Mouse (Mus musculus): ENCODE measurements around the gene Fam83b.

The Fam83b gene

DNA sequence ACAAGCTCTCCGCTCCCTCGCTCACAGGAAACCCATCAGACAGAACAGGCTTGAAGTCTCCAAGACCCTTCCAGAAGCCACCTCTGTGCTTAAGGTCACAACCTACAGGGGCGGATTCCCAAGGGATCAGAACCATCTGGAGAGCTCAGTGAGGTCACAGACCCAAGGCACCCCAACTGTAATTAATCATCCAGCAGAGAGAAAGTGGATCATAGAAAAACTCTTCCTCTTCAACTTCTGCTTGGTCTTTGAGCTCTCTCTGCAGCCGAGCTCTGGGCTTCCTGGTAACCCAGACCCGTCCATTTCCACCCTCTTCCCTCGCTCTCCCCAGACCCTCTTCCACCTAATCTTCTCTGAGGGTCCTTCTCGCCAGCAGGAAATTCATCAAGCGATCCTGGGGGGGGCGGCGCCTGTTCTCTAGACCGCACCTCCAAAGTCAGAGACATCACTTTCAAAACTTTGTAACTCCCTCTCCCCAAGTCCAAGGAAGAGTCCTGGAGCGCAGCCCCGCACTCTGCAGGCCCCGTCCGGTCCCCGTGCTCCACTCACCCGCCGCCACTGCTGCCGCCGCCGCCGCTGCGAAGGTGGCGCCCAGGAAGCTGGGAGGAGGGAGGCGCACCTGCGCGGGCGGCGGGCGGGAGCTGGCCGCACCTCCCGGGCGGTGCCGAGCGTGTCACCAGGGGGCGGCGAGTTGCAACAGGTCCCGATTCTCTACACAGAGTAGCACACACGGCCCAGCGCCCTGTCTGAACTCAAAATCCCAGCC lies at the start of gene Fam83b:
Gene Fam83b (minus strand): TSS at position 602 of the 766 bp plus-strand sequence.
- DNase-seq (ENCODE audit: low spot score in 2 of 2), result peak; percentile 59 to 65

- DNase-seq (ENCODE audit: low spot score in 2 of 2), result no peak
These were observed 47.2 kb upstream of the Fam83b start for GRCm38 (mm10) chr9:76614165-76614564.

- no peak for DNase-seq (ENCODE audit: low spot score in 2 of 2)
These were observed 36.8 kb upstream of the Fam83b start for GRCm38 (mm10) chr9:76603744-76604143.

GRCm38 (mm10) chr9:76602874-76603273 lies 36.0 kb upstream of the Fam83b start:
- DNase-seq (ENCODE audit: low spot score in 2 of 2), result no peak

DNA sequence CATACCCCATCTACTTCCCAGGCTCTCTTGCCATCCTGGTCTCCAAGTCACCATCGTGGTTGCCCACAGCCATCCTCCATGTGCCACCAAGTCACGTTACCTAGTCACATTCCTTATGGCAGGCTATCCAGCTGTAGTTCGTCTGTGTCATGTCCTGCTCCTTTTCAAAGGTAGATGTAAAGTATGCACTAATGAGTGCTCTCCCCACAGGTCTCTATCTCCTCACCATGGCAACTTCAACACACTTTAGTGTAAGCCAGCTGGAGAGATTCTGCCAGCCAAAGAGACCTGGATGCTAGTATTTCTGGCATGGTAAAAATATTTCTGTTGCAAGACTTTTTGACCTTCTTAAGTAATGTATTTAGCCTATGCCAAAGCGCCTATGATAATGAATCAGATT lies 30.5 kb upstream of the Fam83b start:
- no peak for DNase-seq (ENCODE audit: low spot score in 2 of 2)

- no peak for DNase-seq (ENCODE audit: low spot score in 2 of 2)
These were observed 26.9 kb upstream of the Fam83b start for GRCm38 (mm10) chr9:76593841-76594240.

- no peak for DNase-seq (ENCODE audit: low spot score in 2 of 2)
These were observed 17.0 kb upstream of the Fam83b start for GRCm38 (mm10) chr9:76583943-76584342.

DNA sequence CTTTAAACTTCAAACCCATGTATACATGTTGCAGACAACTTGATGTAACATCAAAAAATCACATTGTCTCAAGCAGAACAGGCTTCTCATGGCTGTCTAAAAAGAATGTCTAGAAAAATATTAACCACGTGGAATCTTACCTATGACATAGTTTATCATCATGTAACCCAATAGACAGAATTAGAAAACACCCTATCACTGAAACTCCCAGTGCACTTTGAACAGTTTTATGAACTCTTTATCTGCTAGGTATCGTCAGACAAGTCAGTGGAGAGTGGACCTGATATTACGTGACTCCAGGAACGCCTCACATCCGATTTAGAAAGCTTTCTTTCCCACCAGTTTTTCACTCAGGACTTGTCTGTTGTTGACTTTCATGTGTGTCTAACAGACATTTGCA lies 15.1 kb upstream of the Fam83b start:
- no peak for DNase-seq (ENCODE audit: low spot score in 2 of 2)

GRCm38 (mm10) chr9:76567281-76567655 lies 352 bp upstream of the Fam83b start:
- no peak for DNase-seq (ENCODE audit: low spot score in 2 of 2)

GRCm38 (mm10) chr9:76565656-76566055 lies 1.3 kb downstream of the Fam83b start:
- DNase-seq (ENCODE audit: low spot score in 2 of 2), result no peak

GRCm38 (mm10) chr9:76564071-76564470 lies 2.8 kb downstream of the Fam83b start:
- no peak for DNase-seq (ENCODE audit: low spot score in 2 of 2)

DNA sequence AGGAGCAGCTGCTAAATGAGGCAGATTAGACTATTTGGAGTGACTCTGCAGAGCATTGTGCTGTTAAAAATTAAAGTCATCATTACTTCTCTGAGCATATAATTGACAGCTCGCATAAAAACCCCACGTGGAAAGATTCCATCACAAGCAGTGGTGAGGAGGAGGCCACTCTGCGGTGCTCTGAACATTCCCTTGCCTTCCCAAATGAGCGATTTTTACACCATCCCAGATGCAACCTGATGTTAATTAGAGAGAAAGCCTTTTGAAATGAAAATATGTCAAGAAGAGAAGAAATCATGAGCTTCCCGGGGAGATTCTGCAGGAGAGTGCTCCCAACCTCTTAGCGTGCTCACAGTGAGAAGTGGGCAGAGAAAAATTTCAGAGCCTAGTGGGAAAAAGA lies 4.1 kb downstream of the Fam83b start:
- no peak for DNase-seq (ENCODE audit: low spot score in 2 of 2)

GRCm38 (mm10) chr9:76559240-76559639 lies 7.7 kb downstream of the Fam83b start:
- no peak for DNase-seq (ENCODE audit: low spot score in 2 of 2)

GRCm38 (mm10) chr9:76553758-76554157 lies 13.2 kb downstream of the Fam83b start:
- DNase-seq (ENCODE audit: low spot score in 2 of 2), result no peak

DNA sequence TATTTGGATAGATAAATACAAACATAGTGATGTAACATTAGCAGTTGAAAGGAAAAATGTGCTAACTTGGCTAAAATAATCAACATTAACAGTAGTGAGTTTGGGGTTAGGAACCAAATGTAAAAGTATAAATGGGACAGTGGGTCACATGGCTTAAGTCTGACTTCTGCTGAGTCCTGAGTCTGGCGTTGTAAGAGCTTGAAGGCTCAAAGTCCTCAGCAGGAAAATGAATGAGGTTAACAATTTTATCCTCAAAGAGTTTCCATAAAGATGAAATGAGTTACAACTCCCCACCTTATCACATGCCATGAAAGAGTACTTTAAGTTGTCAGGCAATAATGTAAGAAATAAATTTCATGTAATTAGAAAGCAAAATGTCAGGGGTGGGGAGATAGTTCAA lies 13.8 kb downstream of the Fam83b start:
- DNase-seq (ENCODE audit: low spot score in 2 of 2), result no peak

DNA sequence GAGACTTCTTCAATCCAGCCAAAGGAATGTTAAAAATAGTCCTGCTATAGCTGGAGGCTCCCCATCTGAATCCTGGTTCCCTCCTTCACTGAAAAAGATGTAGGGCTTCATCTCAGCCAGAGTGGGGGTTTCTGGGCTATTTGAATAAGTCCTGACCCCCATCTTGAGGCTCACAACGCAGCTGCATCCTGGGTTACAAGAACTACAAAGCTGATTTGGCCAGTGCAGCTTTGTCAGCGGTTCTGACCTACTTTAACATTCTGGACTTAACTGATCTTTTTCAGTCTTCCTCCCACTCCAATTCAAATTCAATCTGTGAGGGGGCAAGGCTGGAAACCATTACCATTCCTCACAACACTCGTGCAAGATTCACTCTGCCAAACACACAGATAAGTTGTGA lies 20.2 kb downstream of the Fam83b start:
- no peak for DNase-seq (ENCODE audit: low spot score in 2 of 2)

DNA sequence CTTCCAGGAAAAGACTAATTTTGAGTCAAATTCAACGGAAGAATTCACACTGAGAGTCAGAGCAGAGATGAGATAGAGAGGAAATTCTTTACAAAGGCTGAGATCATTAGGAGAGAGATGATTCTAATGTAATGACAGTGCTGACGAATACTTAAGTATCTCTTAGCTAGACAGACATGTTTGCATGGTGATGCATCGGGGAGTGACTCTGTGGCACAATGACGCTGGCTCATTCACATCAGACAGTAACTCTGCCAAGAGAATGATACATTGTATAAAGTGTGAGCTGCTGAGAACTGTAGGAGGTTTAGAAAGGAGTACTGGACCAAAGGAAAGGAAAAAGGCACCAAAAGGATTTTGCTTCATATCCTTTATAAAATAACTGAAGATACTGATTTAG lies 26.2 kb downstream of the Fam83b start:
- DNase-seq (ENCODE audit: low spot score in 2 of 2), result no peak

- DNase-seq (ENCODE audit: low spot score in 2 of 2), result no peak
These were observed 26.8 kb downstream of the Fam83b start for GRCm38 (mm10) chr9:76539953-76540621.

DNA sequence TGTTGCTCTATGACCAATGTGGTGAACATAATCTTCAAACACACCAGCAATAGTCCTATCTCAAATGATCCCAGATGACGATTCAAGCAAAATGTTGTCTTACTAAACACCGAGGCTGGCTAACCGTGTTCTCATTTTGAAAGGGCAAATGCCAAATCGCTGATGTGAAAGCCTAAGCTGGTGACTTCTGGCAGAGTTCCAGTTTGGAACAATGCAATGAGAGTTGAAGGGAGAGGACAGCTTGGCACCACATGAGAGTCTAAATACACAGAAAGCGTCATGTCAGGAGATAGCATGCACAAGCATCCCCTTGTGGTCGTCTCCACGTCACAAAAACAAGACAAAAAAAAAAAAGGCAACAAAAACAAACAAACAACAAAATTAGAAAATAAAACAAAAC lies 27.6 kb downstream of the Fam83b start:
- no peak for DNase-seq (ENCODE audit: low spot score in 2 of 2)

DNA sequence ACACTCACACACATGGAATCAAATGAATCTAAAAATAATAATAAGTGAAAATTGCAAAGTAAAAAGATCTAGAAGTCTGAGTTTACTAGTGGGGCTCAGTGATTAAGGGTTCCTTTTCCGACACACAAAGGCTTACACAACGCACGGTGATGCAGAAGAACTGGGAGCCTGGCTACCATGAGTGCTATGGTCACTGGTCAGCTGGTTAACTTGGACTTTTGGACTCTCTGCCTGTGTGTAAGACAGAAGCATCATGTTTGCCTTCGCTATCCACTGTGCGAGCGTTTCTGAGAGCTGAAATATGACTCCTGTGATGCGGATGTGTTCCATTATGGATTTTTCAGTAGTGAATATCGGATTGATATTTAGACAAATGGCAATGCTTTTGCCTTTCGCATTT lies 30.9 kb downstream of the Fam83b start:
- DNase-seq (ENCODE audit: low spot score in 2 of 2), result no peak

DNA sequence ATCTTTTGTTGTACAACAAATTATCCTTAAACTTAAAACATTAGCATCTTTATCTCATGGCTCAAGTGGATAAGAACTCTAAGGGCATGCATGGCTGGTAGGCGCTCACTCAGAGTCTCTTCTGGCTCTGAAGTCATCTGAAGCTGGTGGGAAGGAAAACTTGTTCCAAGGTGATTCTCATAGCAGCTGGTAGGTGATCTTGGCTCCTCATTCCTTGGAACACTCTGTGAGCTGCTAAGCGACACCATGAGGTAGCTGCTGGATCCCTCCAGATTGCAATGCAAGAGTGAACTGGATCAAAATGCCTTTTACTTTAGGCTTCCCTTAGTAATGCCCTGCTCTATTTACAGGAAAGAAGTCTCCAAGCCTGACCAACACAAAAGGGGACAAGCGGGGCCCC lies 34.5 kb downstream of the Fam83b start:
- no peak for DNase-seq (ENCODE audit: low spot score in 2 of 2)

- DNase-seq (ENCODE audit: low spot score in 2 of 2), result no peak
These were observed 35.5 kb downstream of the Fam83b start for GRCm38 (mm10) chr9:76531368-76531767.

DNA sequence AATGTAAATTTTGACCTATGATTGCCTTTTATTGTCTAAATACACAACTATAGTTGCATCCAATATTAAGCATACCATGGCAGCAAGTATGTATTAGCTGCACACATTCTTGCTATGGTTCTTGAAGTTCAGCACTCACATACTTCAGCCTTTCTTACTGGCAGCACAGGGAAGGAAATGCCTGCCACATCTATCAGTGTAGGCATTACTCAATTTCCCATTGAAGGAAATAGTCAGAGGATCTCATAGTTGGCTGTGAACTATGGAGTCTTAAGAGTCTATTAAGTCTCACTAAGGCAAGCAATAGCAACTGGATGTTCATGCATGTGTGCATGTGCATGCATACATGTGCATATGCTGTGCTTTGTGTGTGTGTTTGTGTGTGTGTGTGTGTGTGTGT lies 41.3 kb downstream of the Fam83b start:
- DNase-seq (ENCODE audit: low spot score in 2 of 2), result no peak

GRCm38 (mm10) chr9:76523075-76523474 lies 43.8 kb downstream of the Fam83b start:
- no peak for DNase-seq (ENCODE audit: low spot score in 2 of 2)

All from urinary bladder, postnatal 4 days (tissue).